Mouse (Mus musculus) ovary, postnatal 36 days (tissue): ENCODE data around the gene Hus1.

Source experiments
- DNase-seq: peaks from one replicate; pipeline ENCODE4 v3.0.0; 2022; ENCODE audit warnings: low spot score, mixed read lengths

Hus1 gene

DNA sequence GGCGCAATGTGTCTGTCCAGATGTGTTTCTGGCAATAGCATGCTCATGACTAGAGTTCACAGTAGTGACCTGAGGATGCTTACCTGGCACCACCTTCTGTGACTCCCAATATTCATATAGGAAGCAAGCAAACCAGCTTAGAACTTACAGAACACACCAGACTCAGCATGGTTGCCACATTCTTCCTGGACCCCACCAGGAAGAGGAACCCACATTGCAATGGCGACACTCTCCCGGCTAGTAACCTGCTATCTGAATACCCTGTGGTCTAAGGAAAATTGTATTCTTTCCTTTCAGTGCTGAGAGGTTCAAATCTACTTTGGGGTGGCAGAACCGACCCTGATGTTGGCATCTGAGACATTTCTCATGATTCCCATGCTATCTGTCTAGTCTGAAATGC is 32.8 kb downstream of the Hus1 start:
- DNase-seq, result no peak

DNA sequence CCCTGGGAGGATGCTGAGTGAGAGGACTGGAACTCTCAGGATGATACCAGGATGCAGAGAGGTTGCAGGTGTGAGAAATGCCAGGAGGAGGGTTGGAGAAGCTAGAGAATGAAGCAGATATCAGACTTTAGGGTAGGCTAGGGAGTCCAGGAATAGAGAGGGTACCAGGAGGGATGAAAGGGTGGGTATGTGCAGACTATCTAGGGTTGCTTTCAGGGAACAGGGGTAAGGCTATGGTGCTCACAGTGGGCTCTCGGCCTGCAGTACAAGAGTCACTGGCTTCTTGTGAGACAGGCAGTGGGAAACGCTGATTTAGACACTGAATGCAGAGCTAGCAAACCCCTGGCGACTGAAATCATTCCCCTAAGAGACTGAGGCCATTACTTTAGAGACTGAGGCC is 37.8 kb downstream of the Hus1 start, which contains the start of gene Pkd1l1:
TSS of gene Pkd1l1 (minus strand) at position 101 of the 400 bp plus-strand sequence.
- DNase-seq, result no peak

DNA sequence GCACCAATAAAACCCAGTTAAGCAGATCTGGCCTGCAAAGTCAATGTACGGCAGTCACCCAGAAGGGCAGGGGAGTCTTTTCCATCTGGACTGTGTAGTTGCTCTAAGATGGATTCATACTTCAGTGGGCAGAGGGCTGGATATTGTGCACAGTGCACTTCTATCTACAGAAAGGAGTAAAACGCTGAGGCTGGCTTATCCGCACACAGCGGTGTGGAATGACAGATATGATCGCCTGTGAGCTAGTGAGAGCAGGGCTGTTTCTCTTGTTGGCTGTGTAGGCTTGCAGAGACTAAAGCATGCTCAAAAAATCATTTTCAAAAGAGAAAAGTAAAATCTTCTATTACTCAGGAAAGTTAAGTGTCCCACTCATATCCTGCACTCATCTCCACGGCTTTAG is 38.9 kb downstream of the Hus1 start:
- no peak for DNase-seq

DNA sequence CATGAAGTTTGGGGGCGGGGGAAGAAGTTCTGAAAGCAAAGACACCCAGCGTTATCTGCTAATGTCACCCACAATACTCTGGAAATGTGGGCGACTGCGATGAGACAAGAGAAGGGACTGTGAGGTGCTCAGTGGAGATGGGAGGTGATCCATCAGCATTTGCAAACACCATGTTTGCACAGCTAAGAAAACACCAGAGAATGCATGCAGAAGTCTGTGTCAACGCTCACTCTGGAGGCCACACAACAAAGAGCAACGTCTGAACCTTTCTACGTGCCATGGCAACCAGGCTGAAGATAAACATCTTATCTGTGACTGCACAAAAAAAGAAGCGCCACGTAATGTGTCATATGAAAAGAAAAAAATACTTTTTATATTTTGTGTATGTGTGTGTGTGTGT is 40.5 kb downstream of the Hus1 start:
- no peak for DNase-seq

DNA sequence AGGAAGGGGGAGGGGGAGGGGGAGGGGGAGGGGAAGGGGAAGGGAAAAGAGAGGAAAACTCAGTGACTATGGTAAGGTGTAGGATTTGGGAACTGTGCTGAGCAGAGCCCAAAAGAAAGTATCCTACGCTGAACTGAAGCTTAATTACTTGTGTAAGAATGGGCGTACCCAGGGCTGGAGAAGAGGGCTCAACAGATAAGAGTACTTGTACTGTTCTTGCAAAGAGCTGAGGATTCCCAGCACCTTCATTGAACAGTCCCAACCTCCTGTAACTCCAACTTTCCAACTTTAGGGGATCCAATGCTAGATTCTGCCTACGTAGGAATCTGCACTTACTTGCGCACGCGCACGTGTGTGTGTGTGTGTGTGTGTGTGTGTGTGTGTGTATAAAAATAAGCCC is 42.9 kb downstream of the Hus1 start:
- no peak for DNase-seq

DNA sequence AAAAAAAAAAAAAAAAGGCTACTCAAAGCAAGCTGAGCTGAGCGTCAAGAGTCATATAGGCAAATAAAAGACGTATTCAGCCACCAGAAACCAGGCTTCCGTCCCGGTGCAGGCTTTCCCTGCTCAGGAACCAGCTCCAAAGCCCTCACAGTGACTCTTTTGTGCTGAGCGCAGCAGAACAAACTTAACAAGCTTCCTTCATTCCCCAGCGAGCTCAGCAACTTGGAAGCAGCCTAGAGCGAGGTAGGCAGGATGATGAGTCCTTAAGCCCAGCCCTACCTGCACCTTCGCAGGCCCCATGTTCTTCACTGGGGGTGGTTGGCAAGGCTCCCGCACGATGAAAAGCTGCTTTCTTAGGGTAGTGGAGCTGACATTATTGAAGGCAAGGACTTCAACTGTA is 52.4 kb downstream of the Hus1 start:
- no peak for DNase-seq

DNA sequence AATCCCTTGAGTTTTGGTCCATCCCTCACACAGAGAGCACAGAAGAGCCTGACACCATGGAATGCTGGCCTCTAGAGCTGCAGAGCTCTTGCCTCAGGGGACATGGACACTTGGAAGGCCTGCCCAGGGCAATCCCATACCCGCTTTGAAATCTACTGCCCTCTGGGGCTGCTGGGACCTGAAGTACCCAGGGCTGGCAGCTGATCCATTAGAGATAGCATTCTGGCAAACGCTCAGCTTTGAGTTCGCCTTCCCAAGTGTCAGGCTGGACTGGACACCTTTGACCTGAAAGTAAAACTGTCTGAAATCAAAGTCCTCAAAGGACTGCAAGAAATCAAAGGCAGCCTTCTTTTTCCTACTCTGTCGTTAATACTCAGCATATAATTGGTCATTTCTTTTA is 52.9 kb downstream of the Hus1 start:
- no peak for DNase-seq

DNA sequence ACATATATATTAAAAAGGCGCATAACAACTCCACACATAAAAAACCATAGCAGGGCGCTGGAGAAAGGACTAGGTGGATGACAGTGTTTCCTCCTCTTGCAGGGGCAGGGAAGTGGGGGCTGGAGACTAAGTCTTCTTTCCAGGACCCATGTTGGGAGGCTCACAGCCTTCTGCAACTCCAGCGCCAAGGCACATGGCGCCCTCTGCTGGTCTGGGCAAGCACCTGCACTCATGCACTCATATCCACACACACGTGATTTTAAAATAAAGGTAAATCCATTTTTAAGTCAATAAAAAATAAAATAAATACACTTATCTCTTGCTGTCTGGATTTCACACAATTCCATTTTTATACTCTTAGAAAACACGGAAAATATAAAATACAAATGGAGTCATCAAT is 54.0 kb downstream of the Hus1 start:
- DNase-seq, result no peak

DNA sequence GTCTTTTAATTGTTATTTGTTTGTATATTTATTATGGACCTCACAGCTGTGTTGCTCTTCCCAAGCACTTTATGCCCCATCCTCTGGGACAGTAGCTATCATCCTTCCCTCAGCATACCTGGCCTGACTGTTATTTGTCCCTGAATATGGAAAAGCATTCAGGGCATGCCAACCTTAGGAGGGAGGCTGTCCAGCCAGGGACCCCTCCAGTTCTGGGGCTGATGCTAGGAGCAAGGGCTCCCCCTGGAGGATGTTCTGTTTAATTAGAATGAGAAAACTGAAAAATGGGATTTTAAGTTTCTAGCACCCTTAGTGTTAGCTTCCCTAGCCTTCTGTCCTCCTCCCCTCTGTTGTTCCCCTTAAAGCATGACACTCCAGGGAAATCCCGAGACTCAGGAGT is 55.3 kb downstream of the Hus1 start:
- no peak for DNase-seq

DNA sequence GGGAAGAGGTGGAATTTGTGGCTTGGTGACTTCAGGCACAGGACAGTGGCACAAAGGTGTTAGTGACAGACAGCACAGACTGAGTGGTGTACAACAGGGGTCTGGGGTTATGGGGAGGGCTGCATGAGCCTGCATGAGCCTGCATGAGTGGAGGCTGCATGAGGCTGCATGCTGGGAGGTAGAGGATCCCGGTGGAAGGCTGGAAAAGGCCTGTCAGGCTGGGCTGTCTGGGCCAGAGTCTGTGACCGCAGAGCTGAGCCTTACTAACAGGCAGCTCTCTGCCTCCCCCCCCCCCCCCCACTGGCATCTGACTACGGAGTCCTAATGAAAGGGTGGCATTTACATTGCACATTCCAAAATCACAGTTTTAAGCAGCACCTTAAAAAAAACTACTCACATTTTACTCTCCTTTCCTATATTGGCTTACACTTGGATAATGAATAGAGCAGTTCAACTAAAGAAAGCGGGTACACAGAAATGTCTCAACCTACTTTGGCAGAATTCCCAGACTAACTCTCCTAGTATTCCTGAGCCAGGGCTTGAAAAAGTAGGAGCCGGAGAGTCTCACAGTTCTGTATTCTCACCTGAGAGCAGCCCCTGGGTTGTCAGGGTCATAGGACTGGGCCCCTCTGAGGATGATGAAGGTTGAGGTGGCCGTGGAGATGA is 61.1 kb downstream of the Hus1 start:
- no peak for DNase-seq

DNA sequence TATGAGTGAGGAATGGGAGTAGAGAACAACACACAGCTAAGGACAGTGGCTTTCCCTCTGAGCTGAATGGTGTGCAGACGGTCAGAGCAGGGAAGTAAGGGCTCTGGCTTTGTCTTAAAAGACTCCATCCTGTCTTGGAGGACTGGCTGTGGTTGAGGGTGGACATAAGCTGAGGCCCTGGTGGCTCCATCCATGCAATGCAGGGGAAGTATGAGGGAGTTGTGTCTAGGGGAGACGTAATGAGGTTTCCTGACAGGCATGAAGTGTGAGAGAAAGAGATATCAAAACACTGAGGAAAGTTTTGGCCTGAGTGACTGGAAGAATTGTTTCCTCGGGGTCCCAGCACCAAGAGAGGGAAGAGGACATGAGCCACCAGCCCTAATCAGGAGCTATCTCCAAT is 62.1 kb downstream of the Hus1 start:
- no peak for DNase-seq

DNA sequence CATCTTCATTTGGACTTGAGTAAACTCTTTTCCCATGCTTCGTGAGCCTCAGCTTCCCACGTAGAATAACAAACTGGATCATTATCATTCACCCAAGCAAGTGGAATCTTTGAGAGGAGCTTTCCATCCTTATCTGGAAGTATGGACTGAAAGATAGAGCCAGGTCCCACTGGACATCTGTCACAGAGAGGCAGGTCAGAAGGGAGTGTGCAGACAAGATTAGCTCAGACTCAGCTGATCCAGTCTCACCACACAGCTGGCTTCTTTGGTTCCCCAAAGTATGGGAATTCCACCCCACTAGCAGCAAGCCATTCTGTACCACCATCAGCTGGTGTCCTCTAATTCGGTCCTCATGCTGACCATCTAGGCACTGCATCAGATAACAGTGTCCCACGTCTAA is 66.9 kb downstream of the Hus1 start:
- DNase-seq, result no peak
